ENCODE assay signal across 8 mouse cellular contexts in the genomic region with DNA sequence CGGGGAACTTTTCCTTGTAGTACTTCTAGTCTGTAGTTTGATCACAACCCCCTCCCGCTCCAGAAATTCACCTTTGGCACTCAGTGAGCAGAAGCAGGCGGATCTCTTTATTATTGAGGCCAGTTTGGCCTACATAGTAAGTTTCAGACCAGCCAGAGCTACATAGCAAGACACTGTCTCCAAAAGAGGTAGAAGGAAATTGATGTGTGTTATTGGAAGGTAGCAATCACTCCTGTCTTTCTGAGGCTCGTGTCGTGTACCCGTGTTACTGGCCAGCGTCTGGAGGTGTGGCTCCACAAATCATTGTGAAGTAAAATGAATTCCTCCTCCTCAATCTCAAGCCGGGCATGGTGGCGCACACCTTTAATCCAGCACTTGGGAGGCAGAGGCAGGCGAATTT. TPM values are rescaled to one million over a fixed set of nuclear protein-coding genes. Genes with fewer than 3 reads are reported as not detected.
DNase-seq lines count a peak whose midpoint lies in the region; ATAC-seq and TF ChIP-seq lines count a peak whose summit lies in the region.

No protein-coding gene starts in this region.

- H3K4me1 ChIP-seq in megakaryocyte, embryonic 14.5 days, result peaks cover 47% of the 10 kb centered on the region
- H3K4me1 ChIP-seq in limb, embryonic 14.5 days (ENCODE audit: control insufficient read depth, insufficient read depth, low read length), result peaks cover 29% of the 10 kb centered on the region
- H3K4me1 ChIP-seq in stomach, embryonic 15.5 days, result peaks cover 27% of the 10 kb centered on the region

- no peaks in the 10 kb centered on the region for H3K9me3 ChIP-seq in megakaryocyte, embryonic 14.5 days
- no peaks in the 10 kb centered on the region for H3K9me3 ChIP-seq in limb, embryonic 14.5 days (ENCODE audit: control insufficient read depth, low read length)
- no peaks in the 10 kb centered on the region for H3K9me3 ChIP-seq in stomach, embryonic 15.5 days

- peak overlapping the region; percentile 60 for H3K4me3 ChIP-seq in megakaryocyte, embryonic 14.5 days (replicated peaks)
- peak overlapping the region; percentile 89; the same call in 1 of the 2 replicates for H3K4me3 ChIP-seq in limb, embryonic 14.5 days (replicated peaks; ENCODE audit: low read length)
- H3K4me3 ChIP-seq in stomach, embryonic 15.5 days (replicated peaks), result peak overlapping the region; percentile 90

- no peak for ATAC-seq in megakaryocyte, adult 5-6 weeks (ENCODE audit: poor library complexity, severe bottlenecking)
- no peak for ATAC-seq in limb, embryonic 14.5 days (ENCODE audit: low FRiP score, low read depth)
- ATAC-seq in stomach, embryonic 15.5 days (ENCODE audit: insufficient read depth, low FRiP score, low read depth), result no peak

- H3K9ac ChIP-seq in limb, embryonic 14.5 days (ENCODE audit: low read depth, low read length, severe bottlenecking), result no peak overlapping the region
- no peak overlapping the region for H3K9ac ChIP-seq in stomach, embryonic 15.5 days

- H3K27me3 ChIP-seq in megakaryocyte, embryonic 14.5 days (replicated peaks), result peaks cover 4% of the 10 kb centered on the region
- H3K27me3 ChIP-seq in limb, embryonic 14.5 days (ENCODE audit: control insufficient read depth, insufficient read depth, low read length), result no peaks in the 10 kb centered on the region
- H3K27me3 ChIP-seq in stomach, embryonic 15.5 days (replicated peaks), result no peaks in the 10 kb centered on the region

- DNase-seq in cerebellum, adult 9-10 months, result peak; percentile 62
- DNase-seq in cerebellum, adult 11 months, result no peak
- DNase-seq in limb, embryonic 14.5 days (ENCODE audit: low spot score), result no peak
- DNase-seq in adrenal gland, postnatal 36 days, result no peak
- DNase-seq in right cerebral cortex, postnatal 4 days, result no peak

- TF ChIP-seq POLR2A in limb, embryonic 14.5 days (IDR thresholded peaks at IDR 0.05; ENCODE audit: borderline replicate concordance, extremely low read depth, insufficient read depth, insufficient read length), result no peak

- H3K36me3 ChIP-seq in megakaryocyte, embryonic 14.5 days (replicated peaks; ENCODE audit: low read length), result peaks cover 2% of the 10 kb centered on the region
- no peaks in the 10 kb centered on the region for H3K36me3 ChIP-seq in limb, embryonic 14.5 days (ENCODE audit: control insufficient read depth, insufficient read depth, low read length)
- H3K36me3 ChIP-seq in stomach, embryonic 15.5 days, result no peaks in the 10 kb centered on the region

- peak overlapping the region; percentile 83; the same call in 1 of the 2 replicates for H3K4me2 ChIP-seq in limb, embryonic 14.5 days (replicated peaks; ENCODE audit: low read depth, low read length, severe bottlenecking)
- H3K4me2 ChIP-seq in stomach, embryonic 15.5 days, result peak overlapping the region; percentile 89

- WGBS in limb, embryonic 14.5 days, result 92% methylated on average over 10 of the region's 10 CpGs
- 83% methylated on average over 10 of the region's 10 CpGs for WGBS in stomach, embryonic 15.5 days

- no peak overlapping the region for H3K27ac ChIP-seq in limb, embryonic 14.5 days (replicated peaks; ENCODE audit: low read depth, low read length)
- H3K27ac ChIP-seq in stomach, embryonic 15.5 days, result no peak overlapping the region

RNA-seq across cellular contexts. Expression of gene Chka, which starts 1.5 kb away (rescaled TPM):
- 6.8 and 18.7 TPM in 2 replicates for polyA plus RNA-seq in megakaryocyte, embryonic 14.5 days (2012; ENCODE audit: insufficient read depth, low replicate concordance)
- 15.9 and 18.9 TPM in 2 replicates for total RNA-seq in megakaryocyte, adult 5-6 weeks (2015)
- total RNA-seq in megakaryocyte, adult 5-6 weeks (2017), result 19.2 and 22.0 TPM in 2 replicates
- 65.4 and 68.6 TPM in 2 replicates for polyA plus RNA-seq in limb, embryonic 14.5 days (2012; rRNA removed)
- polyA plus RNA-seq in limb, embryonic 14.5 days (2014; fragmentation: Nextera tagmentation; extraction: Ambion mirVana), result 32.7 and 37.2 TPM in 2 replicates
- 56.9 and 65.3 TPM in 2 replicates for polyA plus RNA-seq in stomach, embryonic 15.5 days (2015; fragmentation: Nextera tagmentation; extraction: Ambion mirVana)
- total RNA-seq in adrenal gland, postnatal 36 days (2021), result 100 to 1,000 TPM; 112 to 133 TPM

RNA-seq across cellular contexts. Expression of gene Tcirg1, which starts 53.8 kb away (rescaled TPM):
- 39.3 and 78.0 TPM in 2 replicates for polyA plus RNA-seq in megakaryocyte, embryonic 14.5 days (2012; ENCODE audit: insufficient read depth, low replicate concordance)
- total RNA-seq in megakaryocyte, adult 5-6 weeks (2015), result 197 and 207 TPM in 2 replicates
- 315 and 316 TPM in 2 replicates for total RNA-seq in megakaryocyte, adult 5-6 weeks (2017)
- polyA plus RNA-seq in limb, embryonic 14.5 days (2012; rRNA removed), result 145 and 191 TPM in 2 replicates
- polyA plus RNA-seq in limb, embryonic 14.5 days (2014; fragmentation: Nextera tagmentation; extraction: Ambion mirVana), result 36.8 and 37.8 TPM in 2 replicates
- polyA plus RNA-seq in stomach, embryonic 15.5 days (2015; fragmentation: Nextera tagmentation; extraction: Ambion mirVana), result 34.7 and 42.6 TPM in 2 replicates
- total RNA-seq in adrenal gland, postnatal 36 days (2021), result 10 to 100 TPM; 57.7 to 65.9 TPM

RNA-seq across cellular contexts. Expression of gene Ndufs8, which starts 59.5 kb away (rescaled TPM):
- 38.8 and 142 TPM in 2 replicates for polyA plus RNA-seq in megakaryocyte, embryonic 14.5 days (2012; ENCODE audit: insufficient read depth, low replicate concordance)
- 213 and 215 TPM in 2 replicates for total RNA-seq in megakaryocyte, adult 5-6 weeks (2015)
- 60.4 and 83.5 TPM in 2 replicates for total RNA-seq in megakaryocyte, adult 5-6 weeks (2017)
- 186 and 202 TPM in 2 replicates for polyA plus RNA-seq in limb, embryonic 14.5 days (2012; rRNA removed)
- polyA plus RNA-seq in limb, embryonic 14.5 days (2014; fragmentation: Nextera tagmentation; extraction: Ambion mirVana), result 314 and 322 TPM in 2 replicates
- polyA plus RNA-seq in stomach, embryonic 15.5 days (2015; fragmentation: Nextera tagmentation; extraction: Ambion mirVana), result 312 and 320 TPM in 2 replicates
- total RNA-seq in adrenal gland, postnatal 36 days (2021), result 100 to 1,000 TPM; 331 to 356 TPM
